Mouse (Mus musculus): ENCODE measurements around the gene Pcnx3.

- TF ChIP-seq CTCF (IDR thresholded peaks at IDR 0.05; ENCODE audit: low read depth, low read length) (no peak), POLR2A (IDR thresholded peaks at IDR 0.05; ENCODE audit: insufficient read depth, low read length) (no peak), EP300 (IDR thresholded peaks at IDR 0.05; ENCODE audit: insufficient read depth, low read depth, low read length) (no peak)
Observed at GRCm38 (mm10) chr19:5660942-5661751, 27.6 kb downstream of the Pcnx3 start.
